Mouse (Mus musculus) kidney, postnatal 0 days (tissue): ENCODE results near the gene Trim72. TPM values are rescaled to one million over a fixed set of nuclear protein-coding genes. Genes with fewer than 3 reads are reported as not detected.

Experiments used
- ATAC-seq: fragments of 200-750 bp; cut with Nextera tagmentation; replicated peaks from 2 replicates; pipeline ENCODE4 v1.8.0; 2017; ENCODE audit warnings: low read depth, moderate number of reproducible peaks, moderate TSS enrichment, moderate library complexity; ENCODE audit not compliant: low FRiP score
- DNase-seq: peaks from one replicate; pipeline ENCODE4 v3.0.0-alpha.2; 2016; ENCODE audit warnings: low spot score
- H3K27ac ChIP-seq: fragments of 300-500 bp; sonication (generic); 2 replicates; pipeline ENCODE4 v1.5.1; 2014; ENCODE audit warnings: mild to moderate bottlenecking
- H3K27me3 ChIP-seq: fragments of 300-500 bp; sonication (generic); 2 replicates; pipeline ENCODE4 v1.6.1; 2014; ENCODE audit warnings: low read length, mixed read lengths; ENCODE audit not compliant: insufficient read depth
- H3K36me3 ChIP-seq: fragments of 300-500 bp; sonication (generic); 2 replicates; pipeline ENCODE4 v1.6.1; 2014; ENCODE audit warnings: low read length, mixed read lengths; ENCODE audit not compliant: insufficient read depth
- H3K4me1 ChIP-seq: fragments of 300-500 bp; sonication (generic); replicated peaks from 2 replicates; pipeline ENCODE4 v1.6.1; 2014; ENCODE audit warnings: antibody characterized with exemption, low read length, mixed read lengths; ENCODE audit not compliant: insufficient read depth
- H3K4me2 ChIP-seq: fragments of 300-500 bp; sonication (generic); 2 replicates; pipeline ENCODE4 v1.6.1; 2014; ENCODE audit warnings: mild to moderate bottlenecking, low read length, moderate library complexity, mixed read lengths
- H3K4me3 ChIP-seq: fragments of 300-500 bp; sonication (generic); replicated peaks from 2 replicates; pipeline ENCODE4 v1.5.1; 2014; ENCODE audit warnings: low read depth, low read length
- H3K9ac ChIP-seq: fragments of 300-500 bp; sonication (generic); 2 replicates; pipeline ENCODE4 v1.6.1; 2014; ENCODE audit warnings: low read depth, low read length
- H3K9me3 ChIP-seq: fragments of 300-500 bp; sonication (generic); replicated peaks from 2 replicates; pipeline ENCODE4 v1.6.1; 2016; ENCODE audit warnings: low read length, inconsistent platforms, mixed read lengths
- CTCF ChIP-seq: IDR thresholded peaks from 2 replicates; pipeline ENCODE4 v1.5.1; 2016; ENCODE audit warnings: antibody characterized with exemption, low read depth, mild to moderate bottlenecking, moderate library complexity
- WGBS: fragments of 180-500 bp; shearing (Covaris S2); extraction: QIAGEN DNeasy Blood & Tissue Kit; methylation state at CpG from one replicate; pipeline ENCODE4 v1.1.7; 2014; 5-methylcytosine and 5-hydroxymethylcytosine counted together
- polyA plus RNA-seq: library from polyadenylated mRNA; unstranded; fragments of >200 nt; fragmentation: Nextera tagmentation; extraction: Ambion mirVana; gene quantifications from 2 replicates; pipeline ENCODE4 v1.2.1, GENCODE M21; 2015

Gene Trim72
- polyA plus RNA-seq, 1 experiment from 2014 or later = 0.11 TPM

DNA sequence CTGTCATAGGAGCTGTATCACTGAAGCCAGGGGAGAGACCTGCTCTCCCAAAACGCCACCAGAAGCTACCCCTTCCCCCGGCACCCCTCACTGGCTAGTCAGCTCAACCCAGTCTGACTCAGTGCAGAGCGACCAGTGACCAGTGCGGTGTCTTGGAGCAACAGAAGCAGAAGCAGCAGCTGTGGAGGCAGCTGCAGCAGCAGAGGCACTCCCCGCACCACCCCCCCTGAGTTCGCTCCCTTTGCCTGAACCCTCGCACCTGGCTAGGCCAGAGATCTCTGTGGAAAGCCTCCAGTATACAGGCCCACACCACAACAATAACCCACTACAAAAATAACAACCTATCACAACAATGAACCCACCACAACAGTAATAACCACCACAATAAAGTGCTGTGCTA, 54.8 kb downstream of the Trim72 start:
- no peaks in the 10 kb centered on the region for H3K27me3 ChIP-seq
- H3K9me3 ChIP-seq = no peaks in the 10 kb centered on the region
- no peak overlapping the region for H3K9ac ChIP-seq
- H3K4me2 ChIP-seq = no peak overlapping the region
- ATAC-seq = no peak
- H3K4me3 ChIP-seq = no peak overlapping the region
- H3K4me1 ChIP-seq = no peaks in the 10 kb centered on the region
- no peak for DNase-seq
- WGBS = 72% methylated on average over 7 of the region's 7 CpGs
- H3K36me3 ChIP-seq = no peaks in the 10 kb centered on the region
- no peak overlapping the region for H3K27ac ChIP-seq
- TF ChIP-seq CTCF = no peak

DNA sequence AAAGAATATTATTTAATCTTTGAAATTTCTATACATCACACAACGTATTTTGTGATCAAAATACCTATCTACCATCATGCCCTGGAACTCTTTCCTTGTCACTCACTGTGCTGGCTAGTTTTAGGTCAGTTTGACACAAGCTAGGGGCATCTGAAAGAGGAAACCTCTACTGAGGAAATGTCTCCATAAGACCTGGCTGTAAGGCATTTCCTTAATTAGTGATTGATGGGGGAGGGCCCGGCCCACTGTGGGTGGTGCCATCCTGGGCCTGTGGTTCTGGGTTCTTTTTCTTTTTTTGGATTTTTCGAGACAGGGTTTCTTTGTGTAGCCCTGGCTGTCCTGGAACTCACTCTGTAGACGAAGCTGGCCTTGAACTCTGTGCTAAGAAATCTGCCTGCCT, 55.3 kb downstream of the Trim72 start:
- WGBS = 70% methylated on average over 4 of the region's 4 CpGs
- Histone ChIP-seq H3K36me3 (no peaks in the 10 kb centered on the region), H3K4me3 (no peak overlapping the region), H3K9me3 (no peaks in the 10 kb centered on the region), H3K27me3 (no peaks in the 10 kb centered on the region), H3K4me2 (no peak overlapping the region), H3K27ac (no peak overlapping the region), H3K4me1 (no peaks in the 10 kb centered on the region), H3K9ac (no peak overlapping the region)
- no peak for TF ChIP-seq CTCF
- ATAC-seq = no peak
- no peak for DNase-seq

Other genes starting within 250 kb of the Trim72 start
- 27.2 and 30.1 TPM in 2 replicates for gene Orai3, start 234.1 kb upstream of the Trim72 start, polyA plus RNA-seq
- 15.6 and 17.9 TPM in 2 replicates for gene Setd1a, start 227.3 kb upstream of the Trim72 start, polyA plus RNA-seq
- gene Gm49388, start 218.3 kb upstream of the Trim72 start, polyA plus RNA-seq = not detected in 2 replicates
- 28.3 and 28.8 TPM in 2 replicates for gene Hsd3b7, start 203.3 kb upstream of the Trim72 start, polyA plus RNA-seq
- gene Stx4a, start 179.7 kb upstream of the Trim72 start, polyA plus RNA-seq = 39.1 and 42.6 TPM in 2 replicates
- gene Stx1b, start 179.4 kb upstream of the Trim72 start, polyA plus RNA-seq = 1.1 and 1.6 TPM in 2 replicates
- gene Zfp646, start 127.7 kb upstream of the Trim72 start, polyA plus RNA-seq = 7.4 and 7.5 TPM in 2 replicates
- 12.5 and 13.3 TPM in 2 replicates for gene Zfp668, start 127.1 kb upstream of the Trim72 start, polyA plus RNA-seq
- 8.8 and 9.3 TPM in 2 replicates for gene Prss53, start 113.0 kb upstream of the Trim72 start, polyA plus RNA-seq
- gene Gm21974, start 108.5 kb upstream of the Trim72 start, polyA plus RNA-seq = not detected in 2 replicates
- gene Vkorc1, start 108.3 kb upstream of the Trim72 start, polyA plus RNA-seq = 162 and 165 TPM in 2 replicates
- 120 and 125 TPM in 2 replicates for gene Bckdk, start 99.9 kb upstream of the Trim72 start, polyA plus RNA-seq
- gene Kat8, start 91.4 kb upstream of the Trim72 start, polyA plus RNA-seq = 30.9 and 32.2 TPM in 2 replicates
- 125 and 139 TPM in 2 replicates for gene Prss8, start 73.8 kb upstream of the Trim72 start, polyA plus RNA-seq
- gene Prss36, start 57.2 kb upstream of the Trim72 start, polyA plus RNA-seq = 11.7 and 13.0 TPM in 2 replicates
- gene Fus, start 36.5 kb upstream of the Trim72 start, polyA plus RNA-seq = 262 and 271 TPM in 2 replicates
- gene Pycard, start 10.1 kb upstream of the Trim72 start, polyA plus RNA-seq = 77.5 and 85.2 TPM in 2 replicates
- gene Itgam, start 58.7 kb downstream of the Trim72 start, polyA plus RNA-seq = 0.66 and 0.79 TPM in 2 replicates
- 0.03 TPM in 1 of 2 replicates, not detected in the other for gene Gm49368, start 58.7 kb downstream of the Trim72 start, polyA plus RNA-seq
- 0.07 and 0.17 TPM in 2 replicates for gene Itgax, start 125.6 kb downstream of the Trim72 start, polyA plus RNA-seq
- not detected in 2 replicates for gene Itgad, start 150.4 kb downstream of the Trim72 start, polyA plus RNA-seq
- not detected in 2 replicates for gene Cox6a2, start 202.4 kb downstream of the Trim72 start, polyA plus RNA-seq
- 17.0 and 17.1 TPM in 2 replicates for gene Armc5, start 233.4 kb downstream of the Trim72 start, polyA plus RNA-seq
- 6.7 and 8.3 TPM in 2 replicates for gene 9130023H24Rik, start 234.1 kb downstream of the Trim72 start, polyA plus RNA-seq
- 78.8 and 90.7 TPM in 2 replicates for gene Tgfb1i1, start 242.9 kb downstream of the Trim72 start, polyA plus RNA-seq